Mouse (Mus musculus) retina, embryonic 14.5 days (tissue): ENCODE results near the gene Rab9b.

Experiments
- DNase-seq: peaks from one replicate; pipeline ENCODE4 v3.0.0-alpha.2; 2015; ENCODE audit warnings: low spot score

Rab9b gene

GRCm38 (mm10) chrX:136868061-136869040 lies at the start of gene Rab9b:
TSS of gene Rab9b (minus strand) at chrX:136868755.
- peak; percentile 66 for DNase-seq

- DNase-seq, result no peak
Measured at GRCm38 (mm10) chrX:136904369-136904768, 35.8 kb upstream of the Rab9b start.

DNA sequence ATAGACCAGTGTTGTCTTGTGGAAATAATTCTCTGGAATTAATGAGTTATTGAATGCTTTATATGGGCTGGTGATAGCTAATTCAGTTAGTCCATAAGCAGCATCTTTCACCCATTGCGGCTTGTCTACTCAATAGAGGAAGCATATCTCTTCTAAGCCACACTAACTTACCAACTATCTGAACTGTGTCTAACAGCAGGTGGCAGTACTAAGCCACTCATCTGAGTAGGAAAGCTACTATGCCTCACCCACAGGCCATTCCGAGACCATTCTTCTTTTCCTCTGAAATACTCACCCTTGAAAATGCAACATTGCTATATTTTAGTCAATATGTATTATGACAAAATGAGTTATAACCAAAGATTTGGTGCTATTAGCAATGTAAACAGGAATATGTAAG lies 27.2 kb upstream of the Rab9b start:
- DNase-seq, result peak; percentile 43

DNA sequence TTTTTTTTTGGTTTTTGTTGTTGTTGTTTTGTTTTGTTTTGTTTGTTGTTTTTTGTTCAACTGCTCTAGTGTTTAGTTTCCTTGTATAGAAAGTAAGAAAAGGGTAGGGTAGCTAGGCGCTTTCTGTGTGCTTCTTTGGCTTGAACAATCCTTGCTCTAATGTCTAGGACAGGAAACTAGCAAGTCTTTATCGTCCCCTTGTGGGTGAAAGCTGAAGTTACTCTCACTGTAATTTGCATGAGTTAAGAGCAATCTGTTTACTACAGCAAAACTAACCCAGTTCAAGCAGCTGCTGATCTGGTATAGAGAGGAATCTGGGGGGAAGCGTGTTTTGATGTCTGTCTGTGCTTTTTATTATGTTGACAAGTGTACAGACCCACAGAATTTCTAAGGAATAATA lies 18.3 kb downstream of the Rab9b start:
- no peak for DNase-seq

DNA sequence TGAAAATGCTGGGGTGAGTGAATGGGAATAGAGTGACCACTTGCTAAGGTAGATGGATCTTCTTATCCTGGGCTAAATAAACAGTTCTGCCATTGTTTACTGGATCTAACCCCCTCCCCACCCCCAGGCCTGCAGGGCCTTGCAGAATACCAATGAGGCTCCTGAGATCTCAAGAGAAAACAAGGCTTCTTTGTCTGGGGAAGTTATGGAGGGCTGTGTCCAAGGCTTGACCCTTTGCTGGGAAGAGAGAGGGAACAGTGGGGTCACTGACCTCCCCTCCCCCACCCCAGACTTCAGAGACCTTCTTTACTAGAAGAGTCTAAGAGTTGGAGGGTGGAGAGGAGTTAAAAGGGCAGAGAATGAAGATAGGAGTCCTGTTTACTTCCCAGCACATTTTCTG lies 39.9 kb downstream of the Rab9b start:
- no peak for DNase-seq

DNA sequence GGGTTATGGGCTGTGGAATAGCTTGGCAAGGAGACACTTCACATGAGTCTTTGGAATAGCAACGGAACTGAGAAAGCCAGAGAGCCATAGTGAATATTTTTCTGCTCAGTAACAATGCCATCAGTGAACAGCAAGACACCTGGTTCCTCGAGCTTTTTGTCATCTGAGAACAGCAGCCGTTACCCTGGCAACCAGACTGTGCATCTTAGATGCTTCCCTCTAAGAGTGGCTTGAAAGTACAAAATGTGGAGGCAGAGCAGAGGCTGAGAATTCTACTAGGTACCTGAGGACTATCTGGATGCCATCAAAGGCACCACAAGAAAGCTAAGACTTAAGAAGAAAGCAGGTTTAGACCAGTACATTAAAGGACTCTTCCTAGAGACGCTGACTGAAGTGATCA lies 43.5 kb downstream of the Rab9b start:
- no peak for DNase-seq

GRCm38 (mm10) chrX:136822371-136822770 lies 46.2 kb downstream of the Rab9b start, which contains the start of gene Plp1:
TSS of gene Plp1 (plus strand) at chrX:136822671.
- no peak for DNase-seq

GRCm38 (mm10) chrX:136820250-136820649 lies 48.3 kb downstream of the Rab9b start:
- DNase-seq, result peak; percentile 83

- DNase-seq, result no peak
Measured at GRCm38 (mm10) chrX:136819752-136820151, 48.8 kb downstream of the Rab9b start.
